Mouse (Mus musculus) frontal cortex, adult 2 months (tissue): ENCODE data around the gene Enpp6. TPM values are rescaled to one million over a fixed set of nuclear protein-coding genes. Genes with fewer than 3 reads are reported as not detected.
"Not testable (repeated sequence)": the region's sequence is repeated elsewhere in the genome, so short reads cannot be mapped to it uniquely, and the experiment has no call there.

Experiments used
- DNase-seq, 2 experiments: peaks; one replicate each; pipeline ENCODE4 v3.0.0; 2022; ENCODE audit warnings: low spot score in 1 of 2; ENCODE audit errors: extremely low spot score in 1 of 2
- polyA plus RNA-seq: library from polyadenylated mRNA; depleted of rRNA; stranded (reverse); fragments of >200 nt; gene quantifications from 2 replicates; pipeline ENCODE4 v1.2.3, GENCODE M21; 2012

The Enpp6 gene
- polyA plus RNA-seq, 1 experiment, result 4.2 TPM

DNA sequence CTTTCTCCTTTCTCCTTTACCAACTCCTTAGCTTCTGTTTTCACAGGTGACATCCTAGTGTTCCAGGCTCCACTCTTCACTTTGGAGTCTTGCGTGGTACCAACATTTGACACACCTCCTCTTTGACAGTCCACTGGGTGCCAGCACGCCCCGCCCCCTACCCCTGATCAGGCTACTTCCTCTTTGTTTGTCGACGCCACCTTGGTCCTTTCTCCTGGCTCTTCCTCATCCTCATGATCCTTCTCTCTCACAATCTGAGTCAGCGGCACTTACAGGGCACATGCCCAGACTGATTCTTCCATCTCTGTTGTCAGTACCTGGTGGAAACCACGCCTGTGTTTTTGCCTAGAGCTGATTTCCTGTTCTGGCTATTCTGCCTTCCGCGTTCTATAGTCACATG lies 5.9 kb downstream of the Enpp6 start:
- DNase-seq, result no peak

DNA sequence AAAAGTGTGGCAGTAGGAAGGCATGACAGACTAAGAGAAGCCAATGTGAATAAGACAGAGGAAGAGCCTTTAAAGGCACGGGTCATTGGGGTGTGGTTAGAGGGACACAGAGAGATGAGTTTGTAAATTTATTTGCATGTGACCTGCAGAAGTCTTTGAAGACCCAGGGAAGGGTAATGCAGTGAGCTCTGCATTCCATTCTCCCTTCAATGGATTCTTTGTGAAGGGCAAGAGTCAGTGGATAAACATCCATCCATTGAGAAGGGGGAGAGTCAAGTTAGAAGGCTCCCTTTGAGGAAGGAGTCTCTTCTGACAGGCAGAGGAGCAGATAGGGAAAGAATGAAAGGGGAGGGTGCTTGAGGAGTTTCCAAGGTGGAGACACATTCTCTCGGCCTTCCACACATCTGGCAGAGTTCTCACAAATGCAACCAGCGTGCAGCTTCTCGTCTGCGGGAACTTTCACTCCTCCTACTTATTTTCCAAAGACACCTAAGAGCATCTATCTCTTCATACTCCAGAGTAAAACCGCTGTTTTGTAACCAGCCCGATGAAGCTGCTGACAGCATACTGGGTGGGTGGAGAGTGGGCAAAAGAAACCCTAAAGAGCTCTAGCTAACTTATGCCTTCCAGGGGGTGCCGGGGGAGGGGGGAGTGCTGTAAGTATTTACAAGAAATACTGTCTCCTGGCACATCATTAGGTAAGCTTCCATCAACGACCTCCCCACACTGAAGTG lies 9.4 kb downstream of the Enpp6 start:
- DNase-seq, result peak in 1 of 2 experiments; percentile 18

DNA sequence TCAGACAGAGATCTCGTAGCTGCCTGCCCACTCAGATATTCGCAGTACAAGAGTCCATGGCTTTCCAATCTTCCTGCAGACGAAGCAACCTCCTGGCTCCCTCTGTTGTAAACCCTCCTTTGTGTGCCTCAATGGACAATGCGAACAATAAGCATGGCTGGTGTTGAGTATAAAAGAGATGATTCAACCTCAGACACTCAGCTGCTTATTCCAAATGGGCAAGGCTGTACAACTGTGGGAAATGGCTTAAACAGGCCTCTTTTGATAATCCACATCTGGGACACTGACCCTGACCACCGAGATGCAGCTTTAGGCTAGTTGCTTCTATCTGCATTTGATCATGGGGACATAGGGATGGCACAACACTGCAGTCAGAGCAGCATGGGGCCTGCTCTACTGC lies 19.0 kb downstream of the Enpp6 start:
- peak in 1 of 2 experiments; percentile 14 for DNase-seq

DNA sequence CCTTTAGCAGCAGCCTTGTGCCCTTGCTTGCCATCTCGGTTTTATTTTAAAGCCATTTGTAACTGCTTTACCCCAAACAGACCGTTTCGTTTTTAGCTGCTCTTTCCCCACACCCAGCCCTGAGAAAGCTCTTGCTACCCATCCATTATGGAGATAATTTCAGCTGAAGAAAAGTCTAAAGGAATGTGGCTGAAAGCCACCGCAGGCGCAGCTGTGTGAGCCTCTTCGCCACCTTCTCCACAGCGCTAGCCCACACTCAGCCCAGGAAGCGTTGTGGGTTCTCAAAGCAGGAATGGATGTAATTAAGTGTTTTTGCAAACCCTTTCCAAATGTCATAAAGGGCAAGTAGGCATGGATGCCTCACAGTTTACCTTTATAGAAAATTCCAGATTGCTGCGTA lies 20.1 kb downstream of the Enpp6 start:
- no peak for DNase-seq

DNA sequence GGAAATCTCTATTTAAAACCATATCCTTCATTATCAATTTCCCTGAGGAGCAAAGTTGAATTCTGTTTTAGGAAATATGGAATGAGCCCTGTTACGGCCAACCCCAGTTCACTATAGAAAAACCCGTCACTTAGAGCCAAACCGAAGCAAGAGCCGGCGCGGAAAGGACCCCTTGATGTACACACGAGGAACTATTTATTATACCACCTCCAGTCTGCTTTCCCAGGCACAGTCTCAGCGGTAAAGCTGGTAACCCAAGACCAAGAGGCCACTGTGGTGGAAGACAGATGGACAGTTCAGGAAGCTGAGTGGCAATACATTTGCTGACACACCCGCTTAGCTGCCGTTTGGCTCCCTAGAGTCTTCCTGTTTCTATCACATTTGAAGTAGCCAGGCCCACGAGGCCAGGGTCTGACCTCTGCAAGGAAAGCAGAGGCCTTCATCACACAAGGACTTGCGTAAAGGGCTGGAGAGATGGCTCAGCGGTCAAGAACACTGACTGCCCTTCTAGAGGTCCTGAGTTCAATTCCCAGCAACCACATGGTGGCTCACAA lies 21.6 kb downstream of the Enpp6 start:
- DNase-seq, result no peak

DNA sequence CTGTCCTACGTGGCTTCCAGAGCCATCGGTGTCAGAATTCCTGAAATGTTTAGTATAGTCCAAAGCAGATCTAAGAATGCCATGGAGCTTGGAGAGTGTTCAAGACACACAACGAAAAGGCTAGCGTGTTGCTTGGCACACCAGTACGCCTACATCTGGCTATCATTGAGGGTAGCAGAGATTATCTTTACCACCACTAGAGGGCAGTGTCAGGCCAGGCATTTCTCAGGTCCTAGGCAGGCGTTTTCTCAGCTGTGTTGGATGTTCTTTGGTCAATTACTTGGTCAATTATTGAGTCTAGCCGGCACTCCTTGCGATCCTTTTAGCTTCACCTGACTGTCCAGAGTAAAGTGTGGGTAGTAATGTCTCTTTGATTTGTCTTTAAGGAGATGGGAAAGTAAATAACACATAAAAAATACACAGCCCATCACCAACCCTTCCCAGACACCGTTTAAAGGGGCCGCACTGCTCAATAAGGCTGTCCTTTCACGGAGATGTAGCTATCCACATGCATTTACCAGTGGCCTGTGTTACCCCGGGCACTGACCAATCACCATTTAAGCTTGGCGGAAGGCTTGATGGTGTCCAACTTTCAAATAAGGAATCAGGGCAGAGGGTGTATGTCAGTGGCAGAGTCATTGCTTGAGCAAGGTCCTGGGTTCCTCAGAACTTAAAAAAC lies 29.7 kb downstream of the Enpp6 start:
- peak; percentile 69 to 94 for DNase-seq

DNA sequence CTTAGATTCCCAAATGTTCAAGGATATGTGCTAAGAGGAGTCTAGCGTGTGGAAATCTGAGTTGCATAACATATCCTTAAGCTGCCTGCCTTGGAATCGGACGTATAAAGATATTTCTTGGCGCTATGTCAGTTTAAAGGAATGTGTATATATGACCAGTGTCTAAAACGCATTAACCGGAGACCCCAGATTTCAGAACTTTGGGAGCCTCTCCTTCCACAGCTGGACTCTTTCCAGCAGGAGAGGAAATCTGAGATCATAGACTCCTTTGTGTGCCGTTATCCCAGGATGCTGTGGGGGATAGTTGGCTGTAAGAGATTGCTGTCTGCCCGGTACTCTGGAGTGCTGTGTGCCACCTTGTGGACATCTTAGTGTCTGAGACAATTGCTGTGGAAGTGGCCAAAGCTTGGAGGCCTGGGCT lies 34.5 kb downstream of the Enpp6 start:
- no peak for DNase-seq

DNA sequence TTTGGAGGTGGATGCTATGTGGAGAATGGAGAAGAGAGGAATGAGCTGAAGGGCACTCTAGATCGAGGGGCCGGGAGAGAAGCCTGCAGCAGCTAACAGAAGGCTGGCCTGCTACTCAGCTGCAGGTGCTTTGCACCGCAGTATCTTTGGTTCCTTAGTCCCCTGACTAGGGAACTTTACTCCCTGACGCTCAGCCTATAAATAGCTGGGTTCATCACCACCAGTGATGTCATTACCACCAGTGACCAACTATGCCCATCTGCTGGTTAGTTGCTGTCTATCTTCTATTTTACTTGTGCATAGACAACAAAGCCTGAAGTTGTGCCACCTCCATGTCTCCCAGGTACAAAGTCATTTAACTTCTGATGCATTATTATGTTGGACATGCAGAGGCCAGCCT lies 37.9 kb downstream of the Enpp6 start:
- no peak for DNase-seq

DNA sequence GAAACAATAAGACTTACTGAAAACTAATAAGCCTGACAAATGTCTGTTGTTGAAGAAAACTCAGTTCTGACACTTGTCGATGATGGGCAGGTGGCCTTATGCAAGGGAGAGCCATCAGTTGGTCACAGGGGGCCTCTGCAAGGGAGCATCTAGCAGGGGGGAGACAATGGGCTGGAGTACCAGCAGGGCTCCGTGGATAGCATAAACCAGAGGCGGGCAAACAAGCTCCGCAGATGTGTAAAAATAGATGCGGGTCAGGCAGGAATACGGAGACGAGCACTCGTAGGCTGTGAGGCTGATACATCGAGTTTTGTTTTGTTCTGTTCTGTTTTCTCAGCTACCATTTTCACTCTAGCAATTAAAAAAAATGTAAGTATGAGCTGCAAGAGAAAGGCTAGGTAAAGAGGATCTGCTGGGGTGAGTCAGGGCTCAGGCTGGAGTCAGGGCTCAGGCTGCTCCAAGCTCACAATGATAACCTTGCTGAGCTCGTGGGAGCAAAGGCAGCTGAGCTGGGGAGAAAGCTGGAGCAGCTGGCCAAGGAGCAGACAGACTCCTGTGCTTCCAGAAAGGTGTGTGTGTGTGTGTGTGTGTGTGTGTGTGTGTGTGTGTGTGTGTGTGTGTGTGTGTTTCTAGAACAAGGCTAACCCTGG lies 40.3 kb downstream of the Enpp6 start:
- no peak for DNase-seq

DNA sequence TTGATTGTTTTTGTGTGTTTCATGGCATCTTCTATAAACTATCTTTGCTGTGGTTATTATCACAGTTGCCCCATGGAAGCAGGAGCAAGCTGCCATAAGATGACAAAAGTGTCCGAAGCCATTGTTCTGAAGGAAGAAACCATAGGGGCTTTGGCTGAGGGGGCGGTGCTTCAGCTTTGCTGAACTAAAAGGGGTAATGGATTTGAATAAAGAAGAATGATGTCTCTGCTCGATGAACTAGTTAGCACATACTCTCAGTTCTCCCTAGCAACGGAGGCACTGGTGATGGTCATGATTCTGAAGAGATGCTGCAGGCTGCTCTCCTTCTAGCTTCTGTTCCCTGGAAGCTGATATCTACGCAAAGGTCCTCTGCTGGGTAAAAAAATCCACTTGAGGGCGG lies 41.8 kb downstream of the Enpp6 start:
- DNase-seq, result no peak

DNA sequence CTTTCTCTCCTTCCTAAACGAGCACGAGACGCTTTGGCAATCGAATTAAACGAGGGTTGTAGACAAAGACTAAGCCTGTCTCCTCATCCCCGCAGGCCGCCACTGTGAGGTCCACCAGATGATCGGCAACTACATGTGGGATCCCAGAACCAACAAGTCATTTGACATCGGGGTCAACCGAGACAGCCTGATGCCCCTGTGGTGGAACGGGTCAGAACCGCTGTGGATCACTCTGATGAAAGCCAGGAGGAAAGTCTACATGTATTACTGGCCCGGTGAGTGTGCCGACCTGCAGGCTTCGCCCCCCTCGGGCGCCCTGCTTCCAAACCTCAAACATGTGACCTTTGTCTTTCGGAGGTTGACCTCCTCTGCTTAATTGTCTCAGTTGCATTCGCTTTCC lies 43.6 kb downstream of the Enpp6 start:
- DNase-seq, result no peak

DNA sequence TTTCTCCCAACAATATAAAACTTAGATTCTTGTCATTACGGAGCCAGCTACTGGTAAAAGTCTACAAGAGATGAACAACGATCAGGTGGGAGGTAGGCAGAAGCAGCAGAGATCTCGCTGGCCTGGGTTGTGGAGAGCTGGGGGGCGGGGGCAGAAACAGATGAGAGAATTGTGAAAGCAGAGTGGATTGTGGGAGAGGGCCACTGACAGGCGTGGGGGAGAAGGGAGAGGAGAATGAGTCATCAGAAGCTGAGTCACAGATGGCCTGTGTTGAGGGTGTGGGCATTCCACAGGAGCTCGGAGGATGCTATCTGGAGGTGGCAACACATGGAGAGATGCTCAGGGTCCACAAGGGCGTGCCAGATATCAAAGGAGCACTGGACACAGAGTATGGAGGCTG lies 45.4 kb downstream of the Enpp6 start:
- DNase-seq, result peak; percentile 75 to 86

DNA sequence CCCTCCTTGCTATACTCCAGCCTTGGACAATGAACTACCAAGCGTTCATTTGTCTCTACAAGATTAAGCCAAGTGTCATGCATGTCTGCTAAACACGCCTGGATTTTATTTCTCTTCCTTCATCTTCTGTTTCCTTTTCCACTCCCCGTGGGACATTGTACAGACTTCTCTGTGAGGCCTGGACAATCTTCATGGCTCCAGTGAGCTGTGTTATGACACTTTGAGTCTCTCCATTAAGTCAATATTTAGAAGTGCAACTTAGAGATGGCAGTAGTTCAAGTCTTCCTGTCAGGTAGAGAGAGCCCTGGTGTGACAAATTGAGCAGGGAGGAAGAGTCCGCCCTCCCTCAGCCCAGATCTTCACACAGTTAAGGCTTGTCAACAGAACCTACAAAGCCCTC lies 47.3 kb downstream of the Enpp6 start:
- DNase-seq, result no peak

DNA sequence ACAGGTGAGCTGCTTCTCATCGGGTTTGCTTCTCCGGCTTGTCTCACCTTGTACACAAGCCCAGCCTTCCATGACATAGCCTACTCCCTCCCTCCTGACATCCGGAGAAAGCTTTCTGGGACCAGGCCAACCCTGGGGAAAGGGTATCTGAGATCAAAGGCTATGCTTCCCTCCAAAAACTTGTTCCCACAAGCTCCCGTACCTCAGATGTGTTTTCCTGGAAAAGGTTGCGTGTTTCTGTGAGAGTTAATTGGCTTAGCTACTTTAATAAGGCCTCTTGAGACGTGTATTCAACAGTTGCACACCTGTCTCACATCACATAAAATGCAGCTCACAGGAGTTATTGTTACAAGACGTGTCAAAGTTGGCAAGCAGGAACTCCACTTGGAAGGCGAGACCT lies 49.8 kb downstream of the Enpp6 start:
- no peak for DNase-seq

DNA sequence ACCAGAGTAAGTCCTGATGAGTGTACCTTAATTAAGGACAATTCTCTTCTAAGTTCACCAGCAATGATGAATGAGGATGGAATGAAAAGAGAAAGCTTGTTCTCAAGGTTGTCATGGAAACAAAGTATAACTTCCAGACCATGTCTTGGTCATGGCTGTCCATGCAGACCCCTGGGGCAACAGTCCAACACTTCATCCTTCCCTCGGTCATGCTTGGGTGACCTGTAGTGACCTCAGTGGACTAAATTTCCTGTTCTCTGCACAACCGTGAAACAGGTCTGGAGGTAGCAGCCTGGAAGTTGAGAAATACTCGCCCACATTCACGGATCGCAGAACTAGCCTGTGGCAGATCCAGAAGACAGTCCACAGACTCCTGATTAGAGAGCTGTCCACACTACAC lies 50.7 kb downstream of the Enpp6 start:
- DNase-seq, result no peak

DNA sequence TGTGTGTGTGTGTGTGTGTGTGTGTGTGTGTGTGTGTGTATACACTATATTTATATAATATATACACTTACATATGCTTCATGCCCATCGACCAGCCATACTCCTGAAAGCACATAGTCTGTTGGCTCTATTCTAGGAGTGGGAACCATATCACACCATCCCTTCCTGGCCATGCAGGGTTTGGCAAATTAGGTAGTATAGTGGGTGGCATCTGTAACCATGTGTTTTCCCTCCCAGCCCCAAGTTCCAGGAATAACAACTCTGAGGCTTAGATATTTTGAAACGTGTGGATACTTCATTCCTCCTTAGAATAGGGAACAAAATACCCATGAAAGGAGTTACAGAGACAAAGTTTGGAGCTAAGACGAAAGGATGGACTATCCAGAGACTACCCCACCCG lies 53.5 kb downstream of the Enpp6 start:
- not testable (repeated sequence) for DNase-seq

DNA sequence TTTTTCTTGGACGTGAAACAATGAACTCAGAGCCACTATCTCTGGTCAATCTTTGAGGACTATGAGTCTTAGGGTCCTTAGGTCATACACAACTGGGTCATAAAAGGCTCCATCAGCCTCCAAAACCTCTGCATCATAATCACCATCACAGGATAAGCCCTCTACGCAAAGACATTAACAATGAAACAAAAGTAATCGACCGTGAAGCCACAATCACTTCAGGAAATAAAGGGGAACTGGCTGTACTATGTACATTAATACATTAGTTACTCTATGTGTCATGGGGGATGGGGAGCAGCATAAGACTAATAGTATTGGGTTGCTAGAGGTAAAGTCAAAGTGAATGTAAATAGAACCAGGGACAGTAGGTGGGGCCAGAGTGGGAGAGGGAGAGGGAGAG lies 59.7 kb downstream of the Enpp6 start:
- DNase-seq, result no peak

DNA sequence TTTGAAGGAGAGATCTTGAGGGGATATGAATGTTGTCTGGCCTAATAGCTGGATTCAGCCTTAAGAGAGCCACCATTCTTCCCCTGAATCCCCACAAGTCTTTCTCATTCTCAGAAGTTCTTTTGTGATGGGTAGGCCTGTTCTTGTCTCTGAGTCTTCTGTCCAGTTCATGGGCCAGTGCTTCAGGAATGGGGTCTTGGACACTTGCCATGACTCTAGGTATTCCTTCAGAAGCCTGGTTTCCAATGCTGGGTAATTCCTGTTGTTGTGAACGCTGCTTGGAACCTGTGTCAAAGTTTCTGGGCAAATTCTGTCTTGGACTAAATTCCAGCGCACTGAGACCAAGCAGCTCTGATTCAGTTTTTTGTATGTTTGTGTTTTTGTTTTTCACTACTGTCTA lies 60.5 kb downstream of the Enpp6 start:
- DNase-seq, result no peak

DNA sequence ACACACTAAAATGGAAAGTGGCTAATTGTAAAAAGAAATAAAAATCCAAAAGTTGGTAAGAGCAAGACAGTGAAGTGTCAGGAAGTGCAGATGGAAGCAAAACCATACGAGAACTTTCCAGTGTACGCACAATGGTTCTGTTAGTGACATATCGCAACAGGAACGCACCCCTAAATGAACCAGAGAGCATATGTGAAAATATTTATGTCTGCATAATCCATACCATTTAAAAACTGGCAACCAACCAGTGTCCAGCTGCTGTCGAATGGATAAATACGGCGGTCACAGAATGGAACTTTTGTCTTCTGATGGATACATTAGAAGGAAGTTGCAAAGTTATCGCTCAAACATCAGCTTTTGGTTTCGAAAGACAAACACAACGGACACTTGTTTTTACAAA lies 61.9 kb downstream of the Enpp6 start:
- no peak for DNase-seq

DNA sequence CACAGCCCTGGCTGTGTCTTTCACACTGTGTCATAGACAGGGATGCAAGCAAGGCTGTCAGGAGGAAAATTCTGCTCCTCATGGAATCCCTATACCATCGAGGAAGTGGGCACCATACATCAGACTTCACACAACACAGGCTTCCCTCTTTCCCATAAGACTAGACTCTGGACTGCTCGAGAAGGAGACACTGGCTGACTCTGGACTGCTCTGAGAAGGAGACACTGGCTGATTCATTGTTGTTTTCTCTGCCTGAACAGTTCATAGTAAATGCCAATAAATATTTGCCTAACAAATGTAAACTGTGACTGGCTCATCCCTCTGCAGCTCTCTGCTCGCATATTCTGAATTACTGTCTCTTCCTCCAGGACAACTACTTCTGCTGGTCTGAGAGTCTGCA lies 66.0 kb downstream of the Enpp6 start:
- no peak for DNase-seq

DNA sequence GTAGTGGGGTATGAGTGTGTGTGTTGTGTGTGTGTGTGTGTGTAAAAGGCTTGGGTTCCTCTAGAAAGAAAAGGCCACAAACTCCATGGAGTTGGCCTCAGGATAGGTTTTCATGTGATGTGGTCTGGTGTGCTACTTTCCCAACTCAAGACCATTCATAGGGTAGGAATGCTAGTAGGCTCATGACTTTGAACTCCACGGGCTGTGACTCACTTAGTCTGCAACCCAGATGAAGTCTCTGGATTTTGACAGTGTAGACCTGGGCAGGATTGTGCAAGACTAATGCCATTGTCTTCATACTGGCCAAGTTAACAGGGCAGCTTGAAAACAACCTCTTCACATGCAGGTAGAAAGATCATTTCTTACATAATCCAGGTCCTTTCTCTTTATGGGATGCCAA lies 69.4 kb downstream of the Enpp6 start:
- DNase-seq, result no peak

DNA sequence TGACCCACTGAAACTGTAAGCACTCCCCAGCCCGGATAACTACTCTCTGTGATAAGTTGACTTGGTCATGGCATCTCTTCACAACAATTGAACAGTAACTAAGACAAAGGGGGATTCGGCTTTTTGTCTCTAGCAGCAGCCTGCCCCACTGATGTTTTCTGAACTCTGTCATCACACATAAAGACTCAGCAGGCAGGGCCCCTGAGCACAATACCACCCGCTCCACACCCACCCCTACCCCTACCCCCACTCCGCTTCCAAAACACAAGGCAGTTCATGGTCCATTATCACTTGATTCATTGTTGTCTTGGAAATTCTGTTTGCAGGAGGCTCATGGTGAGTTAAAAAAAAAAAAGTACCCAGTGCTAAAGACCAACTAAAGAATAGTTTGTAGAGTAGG lies 71.8 kb downstream of the Enpp6 start:
- no peak for DNase-seq
